Mouse (Mus musculus): ENCODE results near the gene Pgrmc2. TPM values are rescaled to one million over a fixed set of nuclear protein-coding genes. Genes with fewer than 3 reads are reported as not detected.

Gene Pgrmc2
- total and polyA plus RNA-seq, 2 experiments from 2014 or later: 27.1 to 28.7 TPM

- ATAC-seq: no peak
- WGBS: 80% methylated on average over 2 of the region's 2 CpGs
These were observed 8.0 kb upstream of the Pgrmc2 start for GRCm38 (mm10) chr3:41090839-41091238.

GRCm38 (mm10) chr3:41087071-41087470, 4.2 kb upstream of the Pgrmc2 start:
- no peak overlapping the region for H3K4me3 ChIP-seq (ENCODE audit: low read length)
- H3K27ac ChIP-seq: no peak overlapping the region
- no peak overlapping the region for H3K9ac ChIP-seq (replicated peaks; ENCODE audit: low read length)
- no peaks in the 10 kb centered on the region for H3K27me3 ChIP-seq (ENCODE audit: insufficient read depth, low read length)
- no peak for TF ChIP-seq CTCF (IDR thresholded peaks at IDR 0.05; ENCODE audit: low read depth)
- H3K4me1 ChIP-seq (ENCODE audit: insufficient read depth, low read length): no peaks in the 10 kb centered on the region
- H3K36me3 ChIP-seq (ENCODE audit: insufficient read depth, low read length): no peaks in the 10 kb centered on the region
- H3K4me2 ChIP-seq (ENCODE audit: low read depth, low read length): no peak overlapping the region
- DNase-seq (ENCODE audit: low spot score) (no peak), ATAC-seq (no peak)
- H3K9me3 ChIP-seq (ENCODE audit: low read length): no peaks in the 10 kb centered on the region

More at GRCm38 (mm10) chr3:41090839-41091238, 8.0 kb upstream of the Pgrmc2 start:
- no peak overlapping the region for H3K4me3 ChIP-seq (ENCODE audit: low read length)
- no peak for TF ChIP-seq CTCF (IDR thresholded peaks at IDR 0.05; ENCODE audit: low read depth)
- no peaks in the 10 kb centered on the region for H3K9me3 ChIP-seq (ENCODE audit: low read length)
- H3K4me1 ChIP-seq (ENCODE audit: insufficient read depth, low read length): no peaks in the 10 kb centered on the region
- H3K27me3 ChIP-seq (ENCODE audit: insufficient read depth, low read length): no peaks in the 10 kb centered on the region
- no peak for DNase-seq (ENCODE audit: low spot score)
- H3K9ac ChIP-seq (replicated peaks; ENCODE audit: low read length): no peak overlapping the region
- H3K27ac ChIP-seq: no peak overlapping the region
- H3K36me3 ChIP-seq (ENCODE audit: insufficient read depth, low read length): no peaks in the 10 kb centered on the region
- H3K4me2 ChIP-seq (ENCODE audit: low read depth, low read length): no peak overlapping the region

- no peak for TF ChIP-seq CTCF (IDR thresholded peaks at IDR 0.05; ENCODE audit: low read depth)
- Histone ChIP-seq H3K27ac (no peak overlapping the region), H3K9ac (replicated peaks; ENCODE audit: low read length) (peak overlapping the region; percentile 68; the same call in 1 of the 2 replicates), H3K9me3 (ENCODE audit: low read length) (no peaks in the 10 kb centered on the region), H3K4me3 (ENCODE audit: low read length) (no peak overlapping the region), H3K27me3 (ENCODE audit: insufficient read depth, low read length) (no peaks in the 10 kb centered on the region), H3K4me2 (ENCODE audit: low read depth, low read length) (peak overlapping the region; percentile 86; the same call in 1 of the 2 replicates), H3K4me1 (ENCODE audit: insufficient read depth, low read length) (peaks cover 12% of the 10 kb centered on the region), H3K36me3 (ENCODE audit: insufficient read depth, low read length) (no peaks in the 10 kb centered on the region)
- DNase-seq (ENCODE audit: low spot score): no peak
- WGBS: 85% methylated on average over 5 of the region's 5 CpGs
- ATAC-seq: no peak
These were observed 1.6 kb upstream of the Pgrmc2 start for GRCm38 (mm10) chr3:41084421-41084820.

GRCm38 (mm10) chr3:41083790-41084112, 905 bp upstream of the Pgrmc2 start:
- WGBS: 1% methylated on average over 6 of the region's 6 CpGs
- Histone ChIP-seq H3K36me3 (ENCODE audit: insufficient read depth, low read length) (no peaks in the 10 kb centered on the region), H3K27me3 (ENCODE audit: insufficient read depth, low read length) (no peaks in the 10 kb centered on the region), H3K4me2 (ENCODE audit: low read depth, low read length) (peak overlapping the region; percentile 86), H3K27ac (peak overlapping the region; percentile 90), H3K4me1 (ENCODE audit: insufficient read depth, low read length) (peaks cover 12% of the 10 kb centered on the region), H3K9me3 (ENCODE audit: low read length) (no peaks in the 10 kb centered on the region), H3K4me3 (ENCODE audit: low read length) (peak overlapping the region; percentile 91), H3K9ac (replicated peaks; ENCODE audit: low read length) (peak overlapping the region; percentile 68)
- no peak for TF ChIP-seq CTCF (IDR thresholded peaks at IDR 0.05; ENCODE audit: low read depth)
- DNase-seq (ENCODE audit: low spot score): no peak
- peak; percentile 8 for ATAC-seq

GRCm38 (mm10) chr3:41082520-41082884, 344 bp downstream of the Pgrmc2 start:
- peaks cover 12% of the 10 kb centered on the region for H3K4me1 ChIP-seq (ENCODE audit: insufficient read depth, low read length)
- ATAC-seq: peak; percentile 49
- H3K4me2 ChIP-seq (ENCODE audit: low read depth, low read length): peak overlapping the region; percentile 93
- no peak for DNase-seq (ENCODE audit: low spot score)
- H3K27ac ChIP-seq: peak overlapping the region; percentile 84
- H3K27me3 ChIP-seq (ENCODE audit: insufficient read depth, low read length): no peaks in the 10 kb centered on the region
- H3K36me3 ChIP-seq (ENCODE audit: insufficient read depth, low read length): no peaks in the 10 kb centered on the region
- H3K9ac ChIP-seq (replicated peaks; ENCODE audit: low read length): peak overlapping the region; percentile 80
- H3K4me3 ChIP-seq (ENCODE audit: low read length): peak overlapping the region; percentile 91
- under 1% methylated on average over 29 of the region's 43 CpGs for WGBS
- TF ChIP-seq CTCF (IDR thresholded peaks at IDR 0.05; ENCODE audit: low read depth): no peak
- H3K9me3 ChIP-seq (ENCODE audit: low read length): no peaks in the 10 kb centered on the region

- DNase-seq (ENCODE audit: low spot score): peak; percentile 11
- peak overlapping the region; percentile 93 for H3K4me2 ChIP-seq (ENCODE audit: low read depth, low read length)
- no peaks in the 10 kb centered on the region for H3K36me3 ChIP-seq (ENCODE audit: insufficient read depth, low read length)
- H3K27ac ChIP-seq: peak overlapping the region; percentile 84
- peak overlapping the region; percentile 91 for H3K4me3 ChIP-seq (ENCODE audit: low read length)
- H3K27me3 ChIP-seq (ENCODE audit: insufficient read depth, low read length): no peaks in the 10 kb centered on the region
- H3K9ac ChIP-seq (replicated peaks; ENCODE audit: low read length): peak overlapping the region; percentile 80
- no peak for ATAC-seq
- no peaks in the 10 kb centered on the region for H3K9me3 ChIP-seq (ENCODE audit: low read length)
- no peak for TF ChIP-seq CTCF (IDR thresholded peaks at IDR 0.05; ENCODE audit: low read depth)
- H3K4me1 ChIP-seq (ENCODE audit: insufficient read depth, low read length): peaks cover 12% of the 10 kb centered on the region
- 3% methylated on average over 23 of the region's 23 CpGs for WGBS
These were observed 1.2 kb downstream of the Pgrmc2 start for GRCm38 (mm10) chr3:41081474-41082301.

- Histone ChIP-seq H3K4me1 (ENCODE audit: insufficient read depth, low read length) (peaks cover 12% of the 10 kb centered on the region), H3K4me3 (ENCODE audit: low read length) (peak overlapping the region; percentile 91), H3K36me3 (ENCODE audit: insufficient read depth, low read length) (no peaks in the 10 kb centered on the region), H3K4me2 (ENCODE audit: low read depth, low read length) (peak overlapping the region; percentile 93), H3K27ac (no peak overlapping the region), H3K27me3 (ENCODE audit: insufficient read depth, low read length) (no peaks in the 10 kb centered on the region), H3K9ac (replicated peaks; ENCODE audit: low read length) (no peak overlapping the region), H3K9me3 (ENCODE audit: low read length) (no peaks in the 10 kb centered on the region)
- no peak for ATAC-seq
- TF ChIP-seq CTCF (IDR thresholded peaks at IDR 0.05; ENCODE audit: low read depth): no peak
- peak; percentile 17 for DNase-seq (ENCODE audit: low spot score)
- 35% methylated on average over 3 of the region's 3 CpGs for WGBS
These were observed 2.1 kb downstream of the Pgrmc2 start for GRCm38 (mm10) chr3:41080724-41081123.

All from hindbrain, postnatal 0 days (tissue).